Mouse (Mus musculus) kidney, postnatal 0 days (tissue): ENCODE data around the gene Wdcp. TPM values are rescaled to one million over a fixed set of nuclear protein-coding genes. Genes with fewer than 3 reads are reported as not detected.
"Not testable (repeated sequence)": the region's sequence is repeated elsewhere in the genome, so short reads cannot be mapped to it uniquely, and the experiment has no call there.

Source experiments
- ATAC-seq: fragments of 200-750 bp; cut with Nextera tagmentation; replicated peaks from 2 replicates; pipeline ENCODE4 v1.8.0; 2017; ENCODE audit warnings: low read depth, moderate number of reproducible peaks, moderate TSS enrichment, moderate library complexity; ENCODE audit not compliant: low FRiP score
- DNase-seq: peaks from one replicate; pipeline ENCODE4 v3.0.0-alpha.2; 2016; ENCODE audit warnings: low spot score
- H3K27ac ChIP-seq: fragments of 300-500 bp; sonication (generic); 2 replicates; pipeline ENCODE4 v1.5.1; 2014; ENCODE audit warnings: mild to moderate bottlenecking
- H3K27me3 ChIP-seq: fragments of 300-500 bp; sonication (generic); 2 replicates; pipeline ENCODE4 v1.6.1; 2014; ENCODE audit warnings: low read length, mixed read lengths; ENCODE audit not compliant: insufficient read depth
- H3K36me3 ChIP-seq: fragments of 300-500 bp; sonication (generic); 2 replicates; pipeline ENCODE4 v1.6.1; 2014; ENCODE audit warnings: low read length, mixed read lengths; ENCODE audit not compliant: insufficient read depth
- H3K4me1 ChIP-seq: fragments of 300-500 bp; sonication (generic); replicated peaks from 2 replicates; pipeline ENCODE4 v1.6.1; 2014; ENCODE audit warnings: antibody characterized with exemption, low read length, mixed read lengths; ENCODE audit not compliant: insufficient read depth
- H3K4me2 ChIP-seq: fragments of 300-500 bp; sonication (generic); 2 replicates; pipeline ENCODE4 v1.6.1; 2014; ENCODE audit warnings: mild to moderate bottlenecking, low read length, moderate library complexity, mixed read lengths
- H3K4me3 ChIP-seq: fragments of 300-500 bp; sonication (generic); replicated peaks from 2 replicates; pipeline ENCODE4 v1.5.1; 2014; ENCODE audit warnings: low read depth, low read length
- H3K9ac ChIP-seq: fragments of 300-500 bp; sonication (generic); 2 replicates; pipeline ENCODE4 v1.6.1; 2014; ENCODE audit warnings: low read depth, low read length
- H3K9me3 ChIP-seq: fragments of 300-500 bp; sonication (generic); replicated peaks from 2 replicates; pipeline ENCODE4 v1.6.1; 2016; ENCODE audit warnings: low read length, inconsistent platforms, mixed read lengths
- CTCF ChIP-seq: IDR thresholded peaks from 2 replicates; pipeline ENCODE4 v1.5.1; 2016; ENCODE audit warnings: antibody characterized with exemption, low read depth, mild to moderate bottlenecking, moderate library complexity
- WGBS: fragments of 180-500 bp; shearing (Covaris S2); extraction: QIAGEN DNeasy Blood & Tissue Kit; methylation state at CpG from one replicate; pipeline ENCODE4 v1.1.7; 2014; 5-methylcytosine and 5-hydroxymethylcytosine counted together
- polyA plus RNA-seq: library from polyadenylated mRNA; unstranded; fragments of >200 nt; fragmentation: Nextera tagmentation; extraction: Ambion mirVana; gene quantifications from 2 replicates; pipeline ENCODE4 v1.2.1, GENCODE M21; 2015

Gene Wdcp
- 15.1 and 15.6 TPM in 2 replicates for polyA plus RNA-seq

DNA sequence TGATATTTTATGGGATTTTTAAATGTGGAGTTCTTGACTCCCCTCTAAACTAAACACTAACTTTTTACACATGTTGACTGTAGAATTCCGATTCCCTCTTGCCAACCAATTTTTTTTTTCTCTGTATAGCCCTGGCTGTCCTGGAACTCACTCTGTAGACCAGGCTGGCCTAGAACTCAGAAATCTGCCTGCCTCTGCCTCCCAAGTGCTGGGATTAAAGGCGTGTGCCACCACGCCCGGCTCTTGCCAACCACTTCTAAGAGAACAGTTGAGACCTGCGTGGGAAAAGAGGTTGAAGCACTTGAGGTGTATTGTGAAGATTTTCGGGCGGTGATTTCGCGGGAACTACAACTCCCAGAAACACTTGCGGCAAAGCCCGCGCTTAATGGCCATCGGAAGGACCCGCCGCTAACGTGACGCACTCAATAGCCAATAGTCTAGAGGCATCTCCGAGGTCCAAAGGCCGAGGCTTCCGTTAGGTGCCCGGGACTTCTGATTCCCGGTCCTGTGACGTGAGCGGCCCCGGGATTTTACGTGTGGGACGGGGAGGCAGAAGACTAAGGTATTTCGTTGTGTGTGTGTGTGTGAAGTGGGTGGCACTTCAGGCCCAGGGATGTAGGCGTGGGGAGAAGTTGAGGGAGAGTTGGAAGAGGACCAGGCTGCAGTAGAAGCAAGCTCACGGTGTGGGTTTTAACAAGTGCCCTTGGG lies at the start of gene Wdcp:
Wdcp (plus strand) TSS at position 414 of the 708 bp plus-strand sequence.
- under 1% methylated on average over 30 of the region's 30 CpGs for WGBS
- Histone ChIP-seq H3K27ac (no peak within 1 kb of the TSS; the same call in 1 of the 2 replicates), H3K36me3 (no peaks in the 10 kb centered on the region), H3K4me1 (0 out of 2 replicates have a peak, but pooled peaks cover 13% of the 10 kb centered on the region), H3K4me3 (peak within 1 kb of the TSS; percentile 62), H3K4me2 (peak within 1 kb of the TSS; percentile 55), H3K27me3 (no peaks in the 10 kb centered on the region), H3K9ac (peak within 1 kb of the TSS; percentile 47), H3K9me3 (no peaks in the 10 kb centered on the region)
- TF ChIP-seq CTCF, result no peak
- DNase-seq, result peak; percentile 97
- ATAC-seq, result peak; percentile 93

DNA sequence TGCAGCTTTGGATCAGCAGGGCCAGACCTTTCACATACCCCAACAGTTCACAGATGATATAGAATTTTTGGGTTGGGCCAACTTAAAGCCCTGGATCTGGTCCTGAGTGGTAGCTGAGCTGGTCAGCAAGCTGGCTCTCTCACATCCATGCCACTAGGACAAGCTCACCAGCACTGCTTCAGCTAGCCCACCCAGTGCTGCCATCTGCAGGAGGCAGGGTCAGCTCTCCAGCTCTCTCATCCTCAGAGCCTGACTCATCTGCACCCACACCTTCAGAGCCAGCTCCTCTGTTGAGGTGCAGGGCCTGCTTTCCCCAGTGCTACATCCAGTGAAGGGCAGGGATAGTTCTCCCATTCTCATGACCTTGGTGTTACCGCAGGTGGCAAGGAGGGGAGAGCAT lies 49.4 kb upstream of the Wdcp start:
- Histone ChIP-seq H3K36me3 (no peaks in the 10 kb centered on the region), H3K4me2 (no peak overlapping the region), H3K9ac (no peak overlapping the region), H3K27me3 (no peaks in the 10 kb centered on the region), H3K4me3 (no peak overlapping the region), H3K4me1 (no peaks in the 10 kb centered on the region), H3K27ac (no peak overlapping the region), H3K9me3 (no peaks in the 10 kb centered on the region)
- ATAC-seq (no peak), DNase-seq (peak; percentile 30)
- WGBS, result 67% methylated on average over 1 of the region's 1 CpGs
- peak; percentile 61 for TF ChIP-seq CTCF

DNA sequence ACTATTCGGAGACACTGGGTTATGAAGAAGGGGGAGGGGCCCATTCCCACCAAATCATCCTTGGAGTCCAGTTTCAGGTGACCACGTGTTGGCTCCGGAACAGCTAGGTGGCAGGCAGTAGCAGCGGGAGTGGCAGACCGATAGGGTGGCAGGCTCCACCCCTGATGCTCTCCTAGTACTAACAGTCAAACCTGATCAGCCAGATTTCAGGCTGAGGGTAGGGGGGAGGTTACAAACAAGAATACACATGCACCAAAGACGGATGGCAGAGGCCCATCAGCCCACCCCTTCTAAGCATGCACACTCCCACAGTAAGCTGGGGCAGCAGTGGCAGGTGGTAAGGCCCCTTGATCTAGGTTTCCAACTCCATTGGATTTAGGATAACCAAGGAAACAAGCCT lies 45.6 kb upstream of the Wdcp start:
- H3K4me3 ChIP-seq, H3K36me3 ChIP-seq, ATAC-seq, H3K27ac ChIP-seq, H3K27me3 ChIP-seq, H3K9me3 ChIP-seq, H3K4me2 ChIP-seq, DNase-seq, H3K9ac ChIP-seq, H3K4me1 ChIP-seq: not testable (repeated sequence)
- 77% methylated on average over 6 of the region's 6 CpGs for WGBS

DNA sequence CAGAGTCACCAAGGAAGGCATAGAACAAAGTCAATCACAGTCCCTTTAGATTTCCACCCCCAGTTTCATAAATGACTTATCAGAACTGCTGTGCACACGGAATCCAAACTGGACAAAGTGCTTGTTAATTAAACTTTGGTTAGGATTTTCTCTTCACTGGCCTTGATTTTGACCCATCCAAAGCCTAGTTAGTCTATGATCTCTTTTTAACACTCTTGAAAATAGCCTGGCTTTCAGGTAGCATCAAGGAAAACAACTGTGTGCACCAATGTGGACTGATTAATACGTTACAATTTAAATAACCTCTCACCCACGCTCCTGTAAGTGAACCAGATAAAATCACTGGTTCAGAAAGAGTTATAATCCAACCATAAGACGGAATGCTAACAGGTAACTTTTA lies 32.1 kb upstream of the Wdcp start:
- Histone ChIP-seq H3K9ac (no peak overlapping the region), H3K4me2 (no peak overlapping the region), H3K9me3 (no peaks in the 10 kb centered on the region), H3K4me3 (no peak overlapping the region), H3K4me1 (no peaks in the 10 kb centered on the region), H3K27ac (no peak overlapping the region), H3K27me3 (no peaks in the 10 kb centered on the region), H3K36me3 (no peaks in the 10 kb centered on the region)
- no peak for ATAC-seq
- no peak for TF ChIP-seq CTCF
- WGBS, result 58% methylated on average over 4 of the region's 4 CpGs
- no peak for DNase-seq

DNA sequence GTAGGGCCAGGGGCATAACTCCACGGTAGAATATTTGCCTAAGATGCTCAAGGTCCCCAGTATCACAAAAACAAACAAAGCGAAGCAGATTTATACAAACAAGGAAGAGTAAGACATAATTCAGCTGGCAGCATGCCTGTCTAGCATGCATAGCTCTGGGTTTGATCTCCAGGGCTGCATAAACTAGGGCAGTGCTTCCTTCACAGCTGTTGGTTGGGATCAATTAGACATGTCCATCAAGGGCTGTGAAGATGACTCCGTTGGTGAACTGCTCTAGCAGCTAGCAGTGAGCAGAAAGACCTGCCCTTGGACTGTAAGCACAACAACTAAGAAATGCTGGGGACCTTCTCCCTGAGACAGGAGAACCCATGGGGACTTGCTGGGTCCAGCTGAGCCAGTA lies 31.4 kb upstream of the Wdcp start:
- Histone ChIP-seq H3K4me1 (no peaks in the 10 kb centered on the region), H3K27ac (no peak overlapping the region), H3K4me3 (no peak overlapping the region), H3K9me3 (no peaks in the 10 kb centered on the region), H3K4me2 (no peak overlapping the region), H3K36me3 (no peaks in the 10 kb centered on the region), H3K9ac (no peak overlapping the region), H3K27me3 (no peaks in the 10 kb centered on the region)
- TF ChIP-seq CTCF, result no peak
- 39% methylated on average over 3 of the region's 3 CpGs for WGBS
- ATAC-seq (0 out of 2 replicates have a peak, but pooled peaks have one; percentile 46), DNase-seq (peak; percentile 48)

DNA sequence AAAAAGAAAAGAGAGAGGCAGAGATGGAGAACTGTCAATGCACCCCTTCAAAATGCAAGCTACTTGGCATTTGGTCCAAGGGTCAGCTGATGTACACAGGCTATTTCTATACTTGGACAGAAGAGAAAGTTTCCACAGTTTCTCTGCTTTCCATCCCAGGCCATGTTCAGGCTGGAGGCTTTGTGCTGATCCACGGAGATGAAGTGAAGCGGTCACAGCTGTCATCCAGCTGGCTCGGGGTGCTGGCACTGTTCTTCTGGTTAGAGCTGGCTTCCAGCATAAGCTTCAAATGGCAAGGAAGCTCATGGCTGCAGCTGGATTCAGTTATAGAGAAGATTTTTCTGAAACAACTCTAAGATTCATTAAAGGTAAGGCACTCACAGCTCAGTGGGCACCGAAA lies 29.5 kb upstream of the Wdcp start:
- ATAC-seq (no peak), DNase-seq (no peak)

More for the DNA sequence above, 29.5 kb upstream of the Wdcp start:
- 78% methylated on average over 4 of the region's 4 CpGs for WGBS
- Histone ChIP-seq H3K4me1 (no peaks in the 10 kb centered on the region), H3K4me3 (no peak overlapping the region), H3K9ac (no peak overlapping the region), H3K27me3 (no peaks in the 10 kb centered on the region), H3K4me2 (no peak overlapping the region), H3K27ac (no peak overlapping the region), H3K9me3 (no peaks in the 10 kb centered on the region), H3K36me3 (no peaks in the 10 kb centered on the region)
- no peak for TF ChIP-seq CTCF
